Mouse (Mus musculus) small intestine, adult 2 months (tissue): ENCODE measurements at regions not wholly inside any gene's neighbourhood (a gene's known extent, or its start where the extent isn't known, plus 50 kb on each side); places are given as distances from the start of the nearest gene placed in this dataset.

ENCODE experiments used
- CTCF ChIP-seq: fragments of 200-500 bp; IDR thresholded peaks from 2 replicates; pipeline ENCODE4 v1.5.1; 2012; ENCODE audit warnings: low read depth, mild to moderate bottlenecking, control low read depth, inconsistent platforms, low read length, moderate library complexity, mixed read lengths; ENCODE audit not compliant: insufficient replicate concordance, insufficient read length; ENCODE audit errors: extremely low read depth
- POLR2A ChIP-seq: fragments of 200-500 bp; IDR thresholded peaks from 2 replicates; pipeline ENCODE4 v1.6.1; 2012; ENCODE audit warnings: low read depth, mild to moderate bottlenecking, control low read depth, inconsistent platforms, low read length, moderate library complexity

DNA sequence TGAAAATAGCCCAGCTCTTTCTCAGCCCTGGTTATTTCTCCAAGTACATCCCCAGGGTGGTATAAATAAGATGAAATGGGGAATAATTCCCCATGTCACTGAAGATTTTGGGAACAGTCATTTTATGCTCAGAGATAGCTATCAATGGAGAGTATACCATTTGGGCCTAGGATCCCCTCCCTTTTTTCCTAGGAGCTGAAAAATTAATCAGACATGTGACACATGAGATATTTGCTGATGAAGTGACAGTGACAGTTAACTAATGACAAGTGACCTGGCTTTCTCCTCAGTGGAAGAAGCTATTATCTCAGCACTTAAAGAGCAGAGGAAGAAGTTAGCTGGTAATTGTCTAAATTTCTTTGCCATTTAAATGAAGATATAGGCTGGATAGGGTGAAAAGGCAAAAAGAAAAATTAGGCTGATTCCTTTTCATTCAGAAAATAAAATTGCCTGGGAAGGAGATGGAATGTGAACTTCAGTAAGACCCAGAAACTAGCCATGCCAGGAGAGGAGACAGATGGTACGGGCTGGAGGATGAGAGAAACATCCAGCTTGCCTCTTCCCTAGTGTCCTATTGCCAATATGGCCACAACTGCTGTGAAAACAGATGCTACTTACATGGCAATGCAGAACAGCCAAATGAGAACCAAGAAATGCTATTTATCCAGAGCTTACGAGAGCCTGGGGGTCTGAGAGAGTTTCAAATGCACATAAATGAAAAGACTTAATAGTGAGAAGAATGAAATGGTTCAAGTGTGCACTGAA, 376.1 kb upstream of the Gm11114 start:
- TF ChIP-seq CTCF: no peak
- no peak for TF ChIP-seq POLR2A
